Mouse (Mus musculus): Measurements from ENCODE around the gene Ints4.

DNA sequence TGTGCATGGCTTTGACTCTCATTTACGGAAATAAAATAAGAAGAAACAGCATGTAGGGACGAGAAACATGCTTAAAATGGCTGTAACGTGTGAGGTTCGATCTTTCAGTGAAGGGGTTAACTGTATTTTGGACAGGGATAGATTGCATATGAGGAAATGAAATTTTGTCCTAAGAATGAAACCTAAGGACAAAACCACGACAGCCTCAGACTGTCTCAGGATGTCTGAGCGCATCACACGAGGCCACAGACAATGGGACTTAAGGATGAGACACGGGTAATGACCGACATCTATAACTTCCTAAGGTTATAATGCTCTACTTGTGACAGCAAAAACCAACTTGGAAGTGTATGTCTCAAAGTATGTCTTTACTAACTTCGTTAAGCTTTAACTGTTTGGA is 46.2 kb upstream of the Ints4 start:
- TF ChIP-seq TAL1 (IDR thresholded peaks at IDR 0.05; ENCODE audit: low read length) (no peak), GATA1 (IDR thresholded peaks at IDR 0.05; ENCODE audit: low read length) (no peak)

Data from erythroblast, embryonic 14.5 days (primary cell).